Mouse (Mus musculus) megakaryocyte, adult 5-6 weeks (primary cell): ENCODE measurements around the gene Glyr1. TPM values are rescaled to one million over a fixed set of nuclear protein-coding genes. Genes with fewer than 3 reads are reported as not detected.

Experiments
- ATAC-seq: 2 replicates; pipeline ENCODE4 v1.8.0; 2016; ENCODE audit warnings: mild to moderate bottlenecking, inconsistent platforms; ENCODE audit not compliant: poor library complexity, severe bottlenecking
- total RNA-seq, 2 experiments: library from RNA; stranded (forward) in 1 of 2; stranded (reverse) in 1 of 2; fragments of 153-499, 151-499 nt in 1 of 2; fragments of 221-1000, 200-1000 nt in 1 of 2; gene quantifications; 2 replicates each; pipeline versions ENCODE4 v1.2.3 to v1.2.4; 2015 to 2017

Glyr1 gene
- total RNA-seq (2015) (66.7 and 69.8 TPM in 2 replicates), total RNA-seq (2017) (100 and 112 TPM in 2 replicates)

- peak; percentile 86 for ATAC-seq
These were observed at the start of gene Glyr1, which contains the start of gene Ubn1 for GRCm38 (mm10) chr16:5049774-5050234. TSS of gene Glyr1 (minus strand) at chr16:5049863. TSS of gene Ubn1 (plus strand) at chr16:5050057.

GRCm38 (mm10) chr16:5096504-5096903 lies 46.8 kb upstream of the Glyr1 start:
- ATAC-seq, result no peak

- no peak for ATAC-seq
These were observed 43.6 kb upstream of the Glyr1 start for GRCm38 (mm10) chr16:5093285-5093684.

- no peak for ATAC-seq
These were observed 39.4 kb upstream of the Glyr1 start for GRCm38 (mm10) chr16:5089021-5089420.

- no peak for ATAC-seq
These were observed 36.5 kb upstream of the Glyr1 start for GRCm38 (mm10) chr16:5086179-5086578.

- no peak for ATAC-seq
These were observed 35.5 kb upstream of the Glyr1 start for GRCm38 (mm10) chr16:5085196-5085595.

GRCm38 (mm10) chr16:5074341-5074740 lies 24.7 kb upstream of the Glyr1 start:
- ATAC-seq, result no peak

GRCm38 (mm10) chr16:5071974-5072373 lies 22.3 kb upstream of the Glyr1 start:
- no peak for ATAC-seq

- ATAC-seq, result no peak
These were observed 20.7 kb upstream of the Glyr1 start for GRCm38 (mm10) chr16:5070321-5070720.

- ATAC-seq, result 0 out of 2 replicates have a peak, but pooled peaks have one; percentile 49
These were observed 13.8 kb upstream of the Glyr1 start for GRCm38 (mm10) chr16:5063472-5063871.

- no peak for ATAC-seq
These were observed 8.5 kb upstream of the Glyr1 start for GRCm38 (mm10) chr16:5058114-5058513.

GRCm38 (mm10) chr16:5050251-5051110 lies 818 bp upstream of the Glyr1 start:
- ATAC-seq, result peak; percentile 18

- peak; percentile 59 for ATAC-seq
These were observed 385 bp downstream of the Glyr1 start for GRCm38 (mm10) chr16:5049182-5049773.

GRCm38 (mm10) chr16:5045322-5045721 lies 4.3 kb downstream of the Glyr1 start:
- no peak for ATAC-seq

GRCm38 (mm10) chr16:5036649-5037234 lies 12.9 kb downstream of the Glyr1 start:
- no peak for ATAC-seq

- peak; percentile 47; the same call in 1 of the 2 replicates for ATAC-seq
These were observed 14.1 kb downstream of the Glyr1 start for GRCm38 (mm10) chr16:5035591-5035990.

GRCm38 (mm10) chr16:5029847-5030246 lies 19.8 kb downstream of the Glyr1 start:
- ATAC-seq, result peak; percentile 100

- no peak for ATAC-seq
These were observed 25.6 kb downstream of the Glyr1 start for GRCm38 (mm10) chr16:5024021-5024420.

GRCm38 (mm10) chr16:5014578-5014977 lies 35.1 kb downstream of the Glyr1 start:
- ATAC-seq, result no peak

- ATAC-seq, result peak; percentile 91
These were observed 36.4 kb downstream of the Glyr1 start, which contains the start of gene Rogdi for GRCm38 (mm10) chr16:5013054-5013838. TSS of gene Rogdi (minus strand) at chr16:5013553.
